Comparison of ENCODE assay signal across 19 mouse cellular contexts in genomic region chr10:96632271-96633144, GRCm38 (mm10). TPM values are rescaled to one million over a fixed set of nuclear protein-coding genes. Genes with fewer than 3 reads are reported as not detected.
DNase-seq lines count a peak whose midpoint lies in the region; TF ChIP-seq lines count a peak whose summit lies in the region.
"Had no signal": no experiment of that assay in that cellular context is flagged by ENCODE, and none has a peak within 500 bp of the region (broad histone marks: within the 10 kb centered on the region; RNA-seq: fewer than 3 reads in every experiment).

No protein-coding gene starts in this region.

- H3K4me3 ChIP-seq in spleen, adult 2 months (ENCODE audit: extremely low read depth, insufficient read depth, insufficient read length) = no peak overlapping the region
- H3K4me3 ChIP-seq in brown adipose tissue, adult 24 weeks (ENCODE audit: insufficient read depth, low read depth, low read length) = no peak overlapping the region
- H3K4me3 ChIP-seq in hindbrain, embryonic 10.5 days = no peak overlapping the region
- H3K4me3 ChIP-seq: embryonic facial prominence, embryonic 13.5 days; forebrain, embryonic 12.5 days; neural tube, embryonic 12.5 days had no signal

- WGBS in spleen, adult 2 months = 79% methylated on average over 12 of the region's 12 CpGs
- WGBS in hindbrain, embryonic 10.5 days = 82% methylated on average over 12 of the region's 12 CpGs

- no peaks in the 10 kb centered on the region for H3K27me3 ChIP-seq in spleen, adult 2 months (ENCODE audit: control insufficient read depth, insufficient read depth, low read length)
- H3K27me3 ChIP-seq in hindbrain, embryonic 10.5 days (ENCODE audit: insufficient read depth, poor library complexity, severe bottlenecking) = no peaks in the 10 kb centered on the region
- H3K27me3 ChIP-seq: embryonic facial prominence, embryonic 13.5 days; forebrain, embryonic 12.5 days; neural tube, embryonic 12.5 days had no signal

- TF ChIP-seq POLR2A in spleen, adult 2 months (IDR thresholded peaks at IDR 0.05; ENCODE audit: low read depth, low read length) = no peak

- TF ChIP-seq CTCF in spleen, adult 2 months (IDR thresholded peaks at IDR 0.05; ENCODE audit: extremely low read depth, insufficient read depth, insufficient read length, insufficient replicate concordance) = no peak

- DNase-seq in cerebellum, postnatal 25 days = peak; percentile 50 to 62
- no peak for DNase-seq in cerebellum, adult 11-12 months
- DNase-seq in spleen, adult 2 months (ENCODE audit: low read depth in 1 of 2, low spot score in 2 of 2) = no peak
- no peak for DNase-seq in spleen, postnatal 10 days (ENCODE audit: low spot score in 2 of 2)
- DNase-seq in embryo, embryonic 9.5 days (ENCODE audit: extremely low spot score) = no peak
- no peak for DNase-seq in hindbrain, embryonic 10.5 days (ENCODE audit: low spot score)
- DNase-seq: cerebellum, postnatal 10 days; heart, adult 18-20 months; heart, postnatal 10 days; kidney, postnatal 4 days; liver, postnatal 0 days; midbrain, embryonic 14.5 days; spleen, adult 18-20 months; thymus, adult 18-20 months had no signal

- H3K9me3 ChIP-seq in hindbrain, embryonic 10.5 days = no peaks in the 10 kb centered on the region
- H3K9me3 ChIP-seq: embryonic facial prominence, embryonic 13.5 days; forebrain, embryonic 12.5 days; neural tube, embryonic 12.5 days had no signal

- H3K4me1 ChIP-seq in spleen, adult 2 months (ENCODE audit: control insufficient read depth, insufficient read depth, insufficient read length) = peaks cover 27% of the 10 kb centered on the region
- H3K4me1 ChIP-seq in brown adipose tissue, adult 24 weeks (ENCODE audit: control insufficient read depth, insufficient read depth, insufficient read length, low read length) = peaks cover 26% of the 10 kb centered on the region
- no peaks in the 10 kb centered on the region for H3K4me1 ChIP-seq in hindbrain, embryonic 10.5 days (replicated peaks)

- 0 out of 2 replicates have a peak, but pooled peaks cover 3% of the 10 kb centered on the region for H3K36me3 ChIP-seq in spleen, adult 2 months (ENCODE audit: control insufficient read depth, insufficient read depth, low read length)
- H3K36me3 ChIP-seq in hindbrain, embryonic 10.5 days = peaks cover 45% of the 10 kb centered on the region

- H3K27ac ChIP-seq in spleen, adult 2 months (ENCODE audit: insufficient read depth, low read length) = peak overlapping the region; percentile 27; the same call in 1 of the 2 replicates
- H3K27ac ChIP-seq in brown adipose tissue, adult 24 weeks (replicated peaks; ENCODE audit: low read depth, low read length) = peak overlapping the region; percentile 47
- H3K27ac ChIP-seq in hindbrain, embryonic 10.5 days = no peak overlapping the region
- H3K27ac ChIP-seq: embryonic facial prominence, embryonic 13.5 days; forebrain, embryonic 12.5 days; macrophage; neural tube, embryonic 12.5 days had no signal

RNA-seq across cellular contexts. Expression of gene Btg1, which starts 15.7 kb away (rescaled TPM):
- polyA plus RNA-seq in spleen, adult 2 months (2012; rRNA removed) = 139 and 152 TPM in 2 replicates
- 38.8 and 52.9 TPM in 2 replicates for polyA plus RNA-seq in brown adipose tissue, adult 24 weeks (2012; ENCODE audit: insufficient read depth, insufficient read length, missing spikeins)
- polyA plus RNA-seq in hindbrain, embryonic 10.5 days (2016; fragmentation: Nextera tagmentation; extraction: Ambion mirVana) = 34.9 and 43.8 TPM in 2 replicates

Comparison
In these comparisons a context has a peak if more than half of its experiments do, and no peak if none do; other contexts are left out.
1. DNase-seq: peak in cerebellum, postnatal 25 days (2 of 2); none in cerebellum, adult 11-12 months (single experiment), spleen, adult 2 months (0 of 2), spleen, postnatal 10 days (0 of 2), embryo, embryonic 9.5 days (single experiment) and hindbrain, embryonic 10.5 days (single experiment).